Mouse (Mus musculus) CD4-positive, CD25-positive, alpha-beta regulatory T cell (primary cell): ENCODE measurements around the gene Pik3ip1. TPM values are rescaled to one million over a fixed set of nuclear protein-coding genes. Genes with fewer than 3 reads are reported as not detected.

Source experiments
- polyA plus RNA-seq: library from polyadenylated mRNA; unstranded; fragments of 100-300 nt; shearing (Covaris generic); gene quantifications from one replicate; pipeline ENCODE4 v1.2.1, GENCODE M21; 2017

The Pik3ip1 gene
- polyA plus RNA-seq, result 167 TPM

GRCm38 (mm10) chr11:3329891-3330451 is at the start of gene Pik3ip1:
Gene Pik3ip1 (plus strand): TSS chr11:3330401.

GRCm38 (mm10) chr11:3288521-3289301 is 41.5 kb upstream of the Pik3ip1 start, which contains the start of gene Patz1:
Gene Patz1 (plus strand): TSS chr11:3288874.

Other genes with a start within 250 kb of the Pik3ip1 start
- 46.2 TPM for gene Sfi1, start 136.9 kb upstream of the Pik3ip1 start, polyA plus RNA-seq
- gene Eif4enif1, start 128.0 kb upstream of the Pik3ip1 start, polyA plus RNA-seq, result 48.8 TPM
- gene Drg1, start 64.0 kb upstream of the Pik3ip1 start, polyA plus RNA-seq, result 187 TPM
- gene Patz1, start 41.5 kb upstream of the Pik3ip1 start, polyA plus RNA-seq, result 48.2 TPM
- 102 TPM for gene Limk2, start 78.8 kb downstream of the Pik3ip1 start, polyA plus RNA-seq
- gene Rnf185, start 122.0 kb downstream of the Pik3ip1 start, polyA plus RNA-seq, result 23.6 TPM
- gene Pla2g3, start 157.9 kb downstream of the Pik3ip1 start, polyA plus RNA-seq, result 0.26 TPM
- gene Inpp5j, start 174.4 kb downstream of the Pik3ip1 start, polyA plus RNA-seq, result not detected
- gene Selenom, start 184.3 kb downstream of the Pik3ip1 start, polyA plus RNA-seq, result 2.5 TPM
- 0.63 TPM for gene Smtn, start 210.2 kb downstream of the Pik3ip1 start, polyA plus RNA-seq